Comparison of ENCODE assay signal across 26 mouse cellular contexts in the genomic region with DNA sequence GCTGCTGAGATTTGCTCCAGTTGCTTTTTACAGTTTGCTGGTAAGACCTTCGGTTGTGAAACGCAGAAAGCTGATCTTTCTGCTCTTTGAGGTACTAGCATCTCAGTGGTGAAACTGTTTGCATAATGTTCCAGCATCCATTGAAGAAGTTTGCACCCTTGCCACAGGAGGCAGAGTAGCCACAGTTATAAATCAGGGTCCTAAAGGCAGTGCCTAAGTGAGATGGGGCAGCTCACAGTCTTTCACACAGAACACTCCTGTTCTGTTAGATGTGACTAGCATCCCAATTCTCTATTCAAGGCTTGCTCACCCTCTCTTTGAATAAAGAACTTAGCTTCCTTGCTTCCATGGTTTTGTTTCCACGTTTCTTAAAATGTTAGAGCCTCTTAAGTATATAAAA. TPM values are rescaled to one million over a fixed set of nuclear protein-coding genes. Genes with fewer than 3 reads are reported as not detected.
DNase-seq lines count a peak whose midpoint lies in the region; ATAC-seq and TF ChIP-seq lines count a peak whose summit lies in the region.
"Had no signal": no experiment of that assay in that cellular context is flagged by ENCODE, and none has a peak within 500 bp of the region (broad histone marks: within the 10 kb centered on the region; RNA-seq: fewer than 3 reads in every experiment).

No protein-coding gene starts in this region.

- WGBS in neural tube, embryonic 11.5 days, result 85% methylated on average over 3 of the region's 3 CpGs
- 88% methylated on average over 3 of the region's 3 CpGs for WGBS in hindbrain, embryonic 16.5 days
- WGBS in neural tube, embryonic 15.5 days, result 60% methylated on average over 3 of the region's 3 CpGs

- no peak for DNase-seq in layer of hippocampus, adult 2 months (ENCODE audit: low spot score in 2 of 2)
- no peak for DNase-seq in layer of hippocampus, adult 8-10 months (ENCODE audit: low spot score in 2 of 2)
- no peak for DNase-seq in neural tube, embryonic 11.5 days (ENCODE audit: low spot score)
- DNase-seq in neural tube, embryonic 10.5 days (ENCODE audit: extremely low spot score, low spot score), result no peak
- no peak for DNase-seq in cerebellum, postnatal 4 days (ENCODE audit: low spot score in 2 of 2)
- no peak for DNase-seq in spleen, adult 18-20 months
- DNase-seq: adrenal gland, postnatal 10 days; cerebellum, adult 9-11 months; gastrocnemius, postnatal 14 days; heart, adult 11 months; heart, postnatal 10 days; kidney, postnatal 25 days; layer of hippocampus, adult 9-11 months; left cerebral cortex, postnatal 4 days; lung, postnatal 4 days; right cerebral cortex, postnatal 14 days; thymus, postnatal 14 days had no signal

- no peaks in the 10 kb centered on the region for H3K27me3 ChIP-seq in neural tube, embryonic 11.5 days (ENCODE audit: control insufficient read depth, insufficient read depth, low read length)
- H3K27me3 ChIP-seq in hindbrain, embryonic 16.5 days (replicated peaks; ENCODE audit: control insufficient read depth, insufficient read depth, low read length), result no peaks in the 10 kb centered on the region
- no peaks in the 10 kb centered on the region for H3K27me3 ChIP-seq in neural tube, embryonic 15.5 days (replicated peaks)
- H3K27me3 ChIP-seq: embryonic facial prominence, embryonic 12.5 days; forebrain, embryonic 12.5 days; heart, embryonic 12.5 days; limb, embryonic 15.5 days; liver, embryonic 15.5 days had no signal

- H3K27ac ChIP-seq in layer of hippocampus, adult 2 months, result peak overlapping the region; percentile 75
- no peak overlapping the region for H3K27ac ChIP-seq in neural tube, embryonic 11.5 days (ENCODE audit: low read depth, low read length)
- H3K27ac ChIP-seq in hindbrain, embryonic 16.5 days (ENCODE audit: low read depth, low read length), result no peak overlapping the region
- H3K27ac ChIP-seq in neural tube, embryonic 15.5 days (replicated peaks), result peak overlapping the region; percentile 74
- H3K27ac ChIP-seq: embryonic facial prominence, embryonic 12.5 days; forebrain, embryonic 12.5 days; limb, embryonic 15.5 days; liver, embryonic 15.5 days had no signal

- no peaks in the 10 kb centered on the region for H3K36me3 ChIP-seq in neural tube, embryonic 11.5 days (ENCODE audit: control insufficient read depth, insufficient read depth, low read length)
- H3K36me3 ChIP-seq in hindbrain, embryonic 16.5 days (ENCODE audit: control insufficient read depth, insufficient read depth, low read length), result 0 out of 2 replicates have a peak, but pooled peaks cover 6% of the 10 kb centered on the region
- peaks cover 16% of the 10 kb centered on the region for H3K36me3 ChIP-seq in neural tube, embryonic 15.5 days

- peak; percentile 81 for ATAC-seq in neural tube, embryonic 11.5 days (ENCODE audit: insufficient read depth, low FRiP score, low TSS enrichment)
- peak; percentile 84; the same call in 1 of the 2 replicates for ATAC-seq in hindbrain, embryonic 16.5 days
- peak; percentile 92 for ATAC-seq in neural tube, embryonic 15.5 days (ENCODE audit: low FRiP score)
- ATAC-seq: activated CD4-positive, CD25-positive, alpha-beta regulatory T cell, adult 4 months; intestine, postnatal 0 days had no signal

- no peak overlapping the region for H3K9ac ChIP-seq in neural tube, embryonic 11.5 days (ENCODE audit: low read length)
- H3K9ac ChIP-seq in hindbrain, embryonic 16.5 days (ENCODE audit: low read depth, low read length), result no peak overlapping the region
- H3K9ac ChIP-seq in neural tube, embryonic 15.5 days (replicated peaks), result no peak overlapping the region
- H3K9ac ChIP-seq: embryonic facial prominence, embryonic 12.5 days; forebrain, embryonic 12.5 days; heart, embryonic 12.5 days; limb, embryonic 15.5 days; liver, embryonic 15.5 days had no signal

- no peak overlapping the region for H3K4me3 ChIP-seq in layer of hippocampus, adult 2 months
- H3K4me3 ChIP-seq in neural tube, embryonic 11.5 days (ENCODE audit: low read depth, low read length), result no peak overlapping the region
- H3K4me3 ChIP-seq in hindbrain, embryonic 16.5 days (ENCODE audit: low read length), result no peak overlapping the region
- no peak overlapping the region for H3K4me3 ChIP-seq in neural tube, embryonic 15.5 days (replicated peaks)
- H3K4me3 ChIP-seq: embryonic facial prominence, embryonic 12.5 days; forebrain, embryonic 12.5 days; heart, embryonic 12.5 days; limb, embryonic 15.5 days; liver, embryonic 15.5 days had no signal

- H3K4me1 ChIP-seq in neural tube, embryonic 11.5 days (ENCODE audit: control insufficient read depth, insufficient read depth, low read length), result no peaks in the 10 kb centered on the region
- no peaks in the 10 kb centered on the region for H3K4me1 ChIP-seq in hindbrain, embryonic 16.5 days (ENCODE audit: control insufficient read depth, insufficient read depth, low read depth, low read length)
- H3K4me1 ChIP-seq in neural tube, embryonic 15.5 days, result no peaks in the 10 kb centered on the region
- H3K4me1 ChIP-seq: embryonic facial prominence, embryonic 12.5 days; forebrain, embryonic 12.5 days; heart, embryonic 12.5 days; limb, embryonic 15.5 days; liver, embryonic 15.5 days had no signal

- no peak overlapping the region for H3K4me2 ChIP-seq in neural tube, embryonic 11.5 days (ENCODE audit: low read depth)
- H3K4me2 ChIP-seq in hindbrain, embryonic 16.5 days (ENCODE audit: low read length), result no peak overlapping the region
- H3K4me2 ChIP-seq in neural tube, embryonic 15.5 days, result no peak overlapping the region
- H3K4me2 ChIP-seq: embryonic facial prominence, embryonic 12.5 days; forebrain, embryonic 12.5 days; heart, embryonic 12.5 days; limb, embryonic 15.5 days; liver, embryonic 15.5 days had no signal

- peak; percentile 53 for TF ChIP-seq CTCF in layer of hippocampus, adult 2 months (conservative IDR thresholded peaks at IDR 0.05)

- H3K9me3 ChIP-seq in neural tube, embryonic 11.5 days (ENCODE audit: control insufficient read depth, low read length), result no peaks in the 10 kb centered on the region
- H3K9me3 ChIP-seq in hindbrain, embryonic 16.5 days (ENCODE audit: control insufficient read depth, low read length), result no peaks in the 10 kb centered on the region
- H3K9me3 ChIP-seq in neural tube, embryonic 15.5 days (replicated peaks), result no peaks in the 10 kb centered on the region
- H3K9me3 ChIP-seq: embryonic facial prominence, embryonic 12.5 days; forebrain, embryonic 12.5 days; limb, embryonic 15.5 days; liver, embryonic 15.5 days had no signal

RNA-seq across cellular contexts. Expression of gene Dph5, which starts 17.4 kb away (rescaled TPM):
- 10 to 100 TPM; 13.1 to 16.2 TPM for total RNA-seq in layer of hippocampus, adult 2 months (2021)
- 10 to 100 TPM; 13.5 to 14.0 (median 13.9) TPM for total RNA-seq in layer of hippocampus, adult 8-10 months (2022)
- polyA plus RNA-seq in neural tube, embryonic 11.5 days (2014; fragmentation: Nextera tagmentation; extraction: Ambion mirVana), result 28.6 and 31.1 TPM in 2 replicates
- polyA plus RNA-seq in hindbrain, embryonic 16.5 days (2015; fragmentation: Nextera tagmentation; extraction: Ambion mirVana), result 25.0 and 26.9 TPM in 2 replicates
- 28.7 and 29.7 TPM in 2 replicates for polyA plus RNA-seq in neural tube, embryonic 15.5 days (2015; fragmentation: Nextera tagmentation; extraction: Ambion mirVana)

Comparison
In these comparisons a context has a peak if more than half of its experiments do, and no peak if none do; other contexts are left out.
1. H3K27ac ChIP-seq: peak in layer of hippocampus, adult 2 months (single experiment) and neural tube, embryonic 15.5 days (single experiment); none in neural tube, embryonic 11.5 days (single experiment) and hindbrain, embryonic 16.5 days (single experiment).
2. Peak in every context shown above with its lines, with median percentiles within 50 percentile points of each other: ATAC-seq.